Mouse (Mus musculus) erythroblast, embryonic 14.5 days (primary cell): ENCODE results near the gene Src.

Source experiments
- GATA1 ChIP-seq: IDR thresholded peaks from 2 replicates; pipeline ENCODE4 v1.6.1; 2012; ENCODE audit warnings: low read length, inconsistent platforms, mixed read lengths
- TAL1 ChIP-seq: IDR thresholded peaks from 3 replicates; pipeline ENCODE4 v1.6.1; 2012; ENCODE audit warnings: low read length, inconsistent platforms, mixed read lengths

DNA sequence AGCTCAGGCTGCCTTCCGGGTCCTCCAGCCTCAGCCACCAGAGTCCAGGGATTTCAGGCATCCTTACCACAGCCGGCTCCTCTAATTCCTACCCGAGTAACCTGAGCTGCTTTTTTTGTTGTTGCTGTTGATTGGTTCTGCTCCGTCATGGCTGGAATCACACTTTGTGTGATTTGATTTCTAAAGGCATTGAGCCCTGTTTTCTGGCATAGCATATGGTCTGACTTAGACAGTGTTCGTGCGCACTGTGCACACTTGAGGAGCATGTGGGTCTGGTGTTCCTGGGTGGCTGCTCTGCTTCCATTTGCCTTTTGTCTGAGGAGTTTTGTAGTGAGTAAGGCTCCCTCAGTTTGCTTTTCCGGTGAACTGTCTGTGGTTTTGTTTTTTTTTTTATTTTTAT lies 30.1 kb downstream of the Src start:
- TF ChIP-seq TAL1 (no peak), GATA1 (no peak)
